Mouse (Mus musculus): ENCODE measurements around the gene Gstm4.

DNA sequence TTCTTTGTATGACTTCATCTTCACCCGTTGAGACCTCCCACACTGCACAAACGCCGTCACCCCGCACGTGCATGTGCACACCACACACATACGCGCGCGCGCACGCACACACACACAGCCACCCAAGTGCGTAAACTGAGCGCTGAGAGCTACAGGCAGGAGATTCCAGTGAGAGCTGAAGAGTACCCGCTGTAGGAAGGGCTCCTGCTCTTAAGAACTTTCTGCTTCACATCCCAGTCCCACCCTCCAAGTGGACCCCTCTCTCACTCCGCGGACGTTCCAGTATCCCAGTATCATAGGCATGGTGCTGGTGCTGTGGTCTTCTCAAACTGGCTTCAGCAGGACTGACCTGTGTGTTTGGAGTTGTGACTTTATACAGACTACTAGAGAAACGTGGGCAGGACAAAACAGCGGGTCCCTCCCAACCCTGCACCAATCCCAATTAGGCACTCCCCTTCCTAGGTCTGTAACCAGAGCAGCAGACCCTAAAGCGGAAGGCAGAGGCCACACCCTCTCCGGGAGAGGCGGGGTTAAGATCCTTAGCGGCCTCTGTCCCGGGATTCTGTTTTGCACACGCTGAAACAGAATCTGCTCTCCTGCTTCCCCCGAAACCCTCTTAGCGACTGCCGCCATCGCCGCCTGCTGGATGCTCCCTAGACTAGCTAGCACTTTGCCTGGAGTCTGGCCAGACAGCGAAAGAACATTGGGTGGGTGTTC is 27.1 kb downstream of the Gstm4 start, which contains the start of gene Gstm1:
- TF ChIP-seq CTCF (IDR thresholded peaks at IDR 0.05; ENCODE audit: low read depth, low read length) = peak; percentile 82
- TF ChIP-seq POLR2A (IDR thresholded peaks at IDR 0.05; ENCODE audit: insufficient read depth, low read length) = peak; percentile 91
- peak; percentile 53; the same call in 1 of the 2 replicates for TF ChIP-seq EP300 (IDR thresholded peaks at IDR 0.05; ENCODE audit: insufficient read depth, low read depth, low read length)
